Mouse (Mus musculus): ENCODE results near the gene Catsper2. TPM values are rescaled to one million over a fixed set of nuclear protein-coding genes. Genes with fewer than 3 reads are reported as not detected.

The Catsper2 gene
- total RNA-seq (2023), result 1.9 to 4.9 TPM (median 2.5 TPM) in 4 replicates

DNA sequence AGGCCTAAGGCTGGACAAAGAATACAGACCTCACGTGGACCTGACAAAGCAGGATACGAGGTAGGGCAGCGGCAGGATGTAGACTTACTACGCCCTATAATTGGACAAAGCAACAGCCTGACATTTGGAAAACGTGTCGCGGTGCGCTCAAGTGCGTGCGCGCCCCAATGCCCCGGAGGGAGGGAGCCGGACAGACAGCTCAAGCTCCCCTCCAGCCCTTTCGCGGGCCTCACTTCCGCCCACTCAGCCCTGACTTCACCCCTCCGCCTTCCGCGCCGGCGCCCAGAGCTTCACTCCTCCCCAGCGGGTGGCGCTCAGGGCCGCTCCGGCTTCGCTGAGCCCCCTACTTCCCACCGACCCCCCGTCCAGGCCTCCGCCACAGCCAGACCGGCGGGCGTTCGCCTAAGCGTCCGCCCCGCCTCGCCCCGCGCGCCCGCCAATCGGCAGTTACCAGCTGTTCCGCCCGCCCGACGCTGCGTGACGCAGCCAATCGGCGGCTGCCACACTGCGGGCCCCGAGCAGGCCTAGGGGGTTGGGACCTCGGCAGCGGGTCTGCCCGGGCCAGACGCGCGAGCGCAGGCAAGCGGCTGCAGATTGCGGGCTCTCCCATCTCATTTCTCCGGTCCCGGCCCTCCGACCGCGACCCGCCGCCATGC lies at the start of gene Catsper2, which contains the start of gene Pdia3:
TSS of gene Catsper2 (minus strand) at position 406 of the 656 bp plus-strand sequence.
TSS of gene Pdia3 (plus strand) at position 389 of the 656 bp plus-strand sequence.

DNA sequence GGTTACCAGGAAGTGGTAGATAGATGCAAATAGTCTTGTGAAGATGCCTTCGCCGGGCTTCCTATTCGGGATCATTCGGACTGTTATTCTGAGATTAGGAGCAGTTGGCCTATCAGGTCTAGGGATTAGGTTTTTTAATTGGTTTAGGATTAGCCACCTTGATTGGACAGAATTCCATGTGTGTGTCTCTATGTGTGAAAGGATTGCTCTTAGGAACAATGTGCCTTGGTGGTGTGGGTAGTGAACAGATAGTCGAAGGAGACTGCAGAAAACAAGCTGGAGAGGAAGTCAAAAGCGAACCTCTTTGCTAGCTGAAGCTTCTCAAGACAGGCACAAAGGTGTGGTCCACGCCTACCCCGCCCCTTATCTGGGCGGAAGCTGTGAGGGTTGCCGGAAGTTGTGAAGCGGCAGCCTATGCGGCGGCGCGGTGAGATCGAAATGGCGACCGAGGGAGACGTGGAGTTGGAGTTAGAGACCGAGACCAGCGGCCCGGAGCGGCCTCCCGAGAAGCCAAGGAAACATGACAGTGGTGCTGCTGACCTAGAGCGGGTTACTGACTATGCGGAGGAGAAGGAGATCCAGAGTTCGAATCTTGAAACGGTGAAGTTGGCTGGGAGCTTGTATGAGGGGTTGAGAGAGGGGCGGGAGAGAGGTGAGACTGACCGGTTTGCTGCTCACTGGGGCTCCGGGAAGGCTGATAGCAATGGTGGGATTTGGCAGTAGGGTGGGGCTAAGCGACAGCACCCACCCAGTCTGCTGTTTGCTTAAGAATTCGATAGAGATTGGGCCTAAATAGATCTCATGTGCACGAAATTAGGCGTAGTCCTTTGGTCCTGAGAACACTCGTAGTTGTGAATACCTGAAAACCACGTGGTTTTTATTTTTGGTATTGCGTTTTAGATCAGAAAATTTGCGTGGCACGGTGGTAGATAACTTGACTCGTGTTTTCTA lies 43.4 kb upstream of the Catsper2 start, which contains the start of gene Serinc4:
TSS of gene Serinc4 (minus strand) at position 90 of the 951 bp plus-strand sequence.

DNA sequence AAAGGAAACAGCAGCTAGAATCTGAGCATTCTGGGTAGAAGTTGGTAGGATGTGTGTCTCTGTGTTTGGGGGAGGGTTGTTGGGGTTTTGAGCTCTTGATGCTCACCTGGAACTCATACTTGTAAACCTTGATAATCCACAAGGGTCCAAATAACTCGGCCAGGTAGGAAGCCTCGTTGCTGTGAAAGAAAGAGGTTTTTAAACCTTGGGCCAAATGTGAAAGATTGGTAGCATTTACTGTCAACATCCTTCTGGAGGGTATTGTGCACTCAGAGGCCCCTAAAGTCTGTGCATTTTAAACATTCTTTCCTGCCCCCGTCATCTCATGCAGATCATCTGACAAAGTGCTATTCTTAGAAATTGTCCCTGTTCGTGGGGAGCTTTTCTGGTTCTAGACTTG lies 39.4 kb upstream of the Catsper2 start, which contains the start of gene Hypk:
TSS of gene Hypk (plus strand) at position 301 of the 400 bp plus-strand sequence.

GRCm38 (mm10) chr2:121448739-121449535 lies 35.3 kb upstream of the Catsper2 start, which contains the start of gene Serf2:
Gene Serf2, plus strand, starts transcription at chr2:121449195.

GRCm38 (mm10) chr2:121444178-121444577 lies 30.6 kb upstream of the Catsper2 start, which contains the start of gene Ell3:
Gene Ell3, minus strand, starts transcription at chr2:121444278.

DNA sequence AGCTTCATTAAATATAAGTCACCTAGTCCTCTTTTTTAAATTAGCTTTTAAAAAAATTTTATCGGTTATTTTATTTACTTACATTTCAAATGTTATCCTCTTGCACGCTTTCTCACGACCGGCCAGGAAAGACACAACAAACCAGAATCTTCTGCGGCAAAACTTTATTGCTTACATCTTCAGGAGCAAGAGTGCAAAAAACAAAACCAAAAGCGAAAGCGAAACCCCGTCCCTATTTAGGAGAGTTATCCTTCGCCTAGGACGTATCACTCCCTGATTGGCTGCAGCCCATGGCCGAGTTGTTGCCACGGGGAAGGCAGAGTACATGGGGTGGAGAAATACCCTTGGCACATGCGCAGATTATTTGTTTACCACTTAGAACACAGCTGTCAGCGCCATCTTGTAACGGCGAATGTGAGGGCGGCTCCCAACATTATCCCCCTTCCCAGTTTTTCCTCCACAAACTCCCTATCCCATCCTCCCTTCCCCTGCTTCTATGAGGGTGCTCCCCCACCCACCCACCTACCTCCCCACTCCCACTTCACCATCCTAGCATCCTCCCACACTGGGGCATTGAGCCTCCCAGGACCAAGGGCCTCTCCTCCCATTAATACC lies 26.5 kb downstream of the Catsper2 start, which contains the start of gene Strc:
TSS of gene Strc (minus strand) at position 208 of the 615 bp plus-strand sequence.

GRCm38 (mm10) chr2:121357494-121357893 lies 56.1 kb downstream of the Catsper2 start, which contains the start of gene Ckmt1:
Gene Ckmt1, plus strand, starts transcription at chr2:121357714.

DNA sequence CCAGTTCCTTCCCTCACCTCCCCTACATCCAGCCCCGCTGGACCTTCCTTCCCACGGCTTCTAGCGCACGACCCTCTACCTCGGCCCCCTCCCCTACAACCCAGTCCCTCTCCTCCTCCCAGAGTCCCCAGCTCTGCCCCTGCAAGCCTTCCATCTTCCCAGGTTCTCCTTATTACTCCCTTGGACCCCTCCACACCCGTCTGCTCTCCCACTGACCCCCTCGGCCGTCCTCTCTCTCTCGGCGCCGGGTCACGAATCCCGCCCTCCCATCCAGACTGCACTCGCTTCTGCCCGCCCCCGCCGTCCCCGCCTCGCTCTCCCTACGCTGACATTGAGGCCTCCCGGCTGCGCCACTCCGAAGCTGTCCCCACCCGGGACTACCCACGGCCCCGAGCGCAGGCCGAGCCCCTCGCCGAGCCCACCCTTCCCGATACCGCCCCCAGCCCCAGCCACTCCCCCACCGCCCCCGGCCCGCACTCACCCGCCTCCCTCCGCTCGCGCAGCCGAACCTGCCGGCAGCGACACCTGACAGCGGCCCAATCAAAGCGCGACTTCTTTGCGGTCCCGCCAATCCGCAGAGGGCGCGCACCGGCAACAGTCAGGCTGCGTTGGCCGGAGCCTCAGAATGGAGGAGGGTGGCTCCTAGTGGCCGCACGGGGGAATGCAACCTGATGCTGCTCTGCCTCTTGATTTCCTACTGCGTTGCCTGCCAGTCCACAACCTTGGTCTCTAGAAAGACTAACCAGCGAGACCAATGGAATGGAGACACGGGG lies 58.6 kb downstream of the Catsper2 start, which contains the start of gene Ppip5k1:
TSS of gene Ppip5k1 (minus strand) at position 577 of the 773 bp plus-strand sequence.

Other genes starting within 250 kb of the Catsper2 start
- gene Tubgcp4, start 243.1 kb downstream of the Catsper2 start, total RNA-seq (2023), result 69.4 to 82.8 TPM (median 76.4 TPM) in 4 replicates
- 24.6 to 30.0 TPM (median 26.4 TPM) in 4 replicates for gene Zscan29, start 242.7 kb downstream of the Catsper2 start, total RNA-seq (2023)
- 89.0 to 109 TPM (median 98.1 TPM) in 4 replicates for gene Trp53bp1, start 142.4 kb downstream of the Catsper2 start, total RNA-seq (2023)
- 0.06 to 0.55 TPM (median 0.14 TPM) in 4 replicates for gene Map1a, start 124.2 kb downstream of the Catsper2 start, total RNA-seq (2023)
- 24.5 to 29.2 TPM (median 25.0 TPM) in 4 replicates for gene Ppip5k1, start 58.4 kb downstream of the Catsper2 start, total RNA-seq (2023)
- gene Ckmt1, start 56.1 kb downstream of the Catsper2 start, total RNA-seq (2023), result not detected in 4 replicates
- not detected in 4 replicates for gene Strc, start 26.6 kb downstream of the Catsper2 start, total RNA-seq (2023)
- 104 to 133 TPM (median 121 TPM) in 4 replicates for gene Pdia3, start within 50 bp of the Catsper2 start, total RNA-seq (2023)
- gene Ell3, start 30.5 kb upstream of the Catsper2 start, total RNA-seq (2023), result 77.0 to 92.7 TPM (median 80.8 TPM) in 4 replicates
- 255 to 290 TPM (median 275 TPM) in 4 replicates for gene Serf2, start 35.4 kb upstream of the Catsper2 start, total RNA-seq (2023)
- 36.4 to 40.8 TPM (median 39.8 TPM) in 4 replicates for gene Hypk, start 39.5 kb upstream of the Catsper2 start, total RNA-seq (2023)
- 0.49 to 1.8 TPM (median 0.80 TPM) in 4 replicates for gene Serinc4, start 43.0 kb upstream of the Catsper2 start, total RNA-seq (2023)
- gene Mfap1b, start 60.3 kb upstream of the Catsper2 start, total RNA-seq (2023), result 42.9 to 51.5 TPM (median 46.5 TPM) in 4 replicates
- gene Mfap1a, start 92.9 kb upstream of the Catsper2 start, total RNA-seq (2023), result 43.6 to 50.9 TPM (median 46.4 TPM) in 4 replicates
- 15.3 to 17.5 TPM (median 17.1 TPM) in 4 replicates for gene Wdr76, start 92.9 kb upstream of the Catsper2 start, total RNA-seq (2023)

Measured in B cell, adult 62 days (primary cell).